Mouse (Mus musculus): Measurements from ENCODE around the gene Gm498. TPM values are rescaled to one million over a fixed set of nuclear protein-coding genes. Genes with fewer than 3 reads are reported as not detected.

The Gm498 gene
- not detected in 2 replicates for polyA plus RNA-seq (2012; rRNA removed)

GRCm38 (mm10) chr7:143866538-143866937 lies at the start of gene Gm498:
Gene Gm498 (plus strand): TSS chr7:143866838.
- Histone ChIP-seq H3K27ac (ENCODE audit: insufficient read depth, low read length) (no peak within 1 kb of the TSS), H3K4me3 (ENCODE audit: insufficient read depth, low read length) (no peak within 1 kb of the TSS), H3K4me1 (ENCODE audit: control insufficient read depth, insufficient read depth, low read length) (no peaks in the 10 kb centered on the region)
- TF ChIP-seq POLR2A (IDR thresholded peaks at IDR 0.05; ENCODE audit: extremely low read depth, insufficient read depth, low read length) (no peak), CTCF (IDR thresholded peaks at IDR 0.05; ENCODE audit: extremely low read depth, insufficient read depth, low read length) (no peak)

GRCm38 (mm10) chr7:143819201-143819600 lies 47.4 kb upstream of the Gm498 start:
- H3K4me3 ChIP-seq (ENCODE audit: insufficient read depth, low read length), result no peak overlapping the region
- no peak for TF ChIP-seq POLR2A (IDR thresholded peaks at IDR 0.05; ENCODE audit: extremely low read depth, insufficient read depth, low read length)
- TF ChIP-seq CTCF (IDR thresholded peaks at IDR 0.05; ENCODE audit: extremely low read depth, insufficient read depth, low read length), result no peak
- peaks cover 4% of the 10 kb centered on the region; the same call in 1 of the 2 replicates for H3K4me1 ChIP-seq (ENCODE audit: control insufficient read depth, insufficient read depth, low read length)
- no peak overlapping the region for H3K27ac ChIP-seq (ENCODE audit: insufficient read depth, low read length)

GRCm38 (mm10) chr7:143821241-143821640 lies 45.4 kb upstream of the Gm498 start:
- Histone ChIP-seq H3K4me1 (ENCODE audit: control insufficient read depth, insufficient read depth, low read length) (peaks cover 4% of the 10 kb centered on the region; the same call in 1 of the 2 replicates), H3K27ac (ENCODE audit: insufficient read depth, low read length) (no peak overlapping the region), H3K4me3 (ENCODE audit: insufficient read depth, low read length) (no peak overlapping the region)
- no peak for TF ChIP-seq CTCF (IDR thresholded peaks at IDR 0.05; ENCODE audit: extremely low read depth, insufficient read depth, low read length)
- TF ChIP-seq POLR2A (IDR thresholded peaks at IDR 0.05; ENCODE audit: extremely low read depth, insufficient read depth, low read length), result no peak

GRCm38 (mm10) chr7:143822375-143823265 lies 44.0 kb upstream of the Gm498 start, which contains the start of the genes Nadsyn1 and Dhcr7:
Gene Nadsyn1 (minus strand): TSS chr7:143822849.
Gene Dhcr7 (plus strand): TSS chr7:143823145.
- Histone ChIP-seq H3K27ac (ENCODE audit: insufficient read depth, low read length) (peak within 1 kb of the TSS; percentile 78), H3K4me3 (ENCODE audit: insufficient read depth, low read length) (peak within 1 kb of the TSS; percentile 73), H3K4me1 (ENCODE audit: control insufficient read depth, insufficient read depth, low read length) (peaks cover 4% of the 10 kb centered on the region; the same call in 1 of the 2 replicates)
- TF ChIP-seq CTCF (IDR thresholded peaks at IDR 0.05; ENCODE audit: extremely low read depth, insufficient read depth, low read length) (no peak), POLR2A (IDR thresholded peaks at IDR 0.05; ENCODE audit: extremely low read depth, insufficient read depth, low read length) (peak; percentile 90)

GRCm38 (mm10) chr7:143823266-143823605 lies 43.4 kb upstream of the Gm498 start:
- TF ChIP-seq POLR2A (IDR thresholded peaks at IDR 0.05; ENCODE audit: extremely low read depth, insufficient read depth, low read length), result no peak
- no peak for TF ChIP-seq CTCF (IDR thresholded peaks at IDR 0.05; ENCODE audit: extremely low read depth, insufficient read depth, low read length)
- peaks cover 4% of the 10 kb centered on the region; the same call in 1 of the 2 replicates for H3K4me1 ChIP-seq (ENCODE audit: control insufficient read depth, insufficient read depth, low read length)
- peak overlapping the region; percentile 78 for H3K27ac ChIP-seq (ENCODE audit: insufficient read depth, low read length)
- peak overlapping the region; percentile 73 for H3K4me3 ChIP-seq (ENCODE audit: insufficient read depth, low read length)

GRCm38 (mm10) chr7:143826985-143827384 lies 39.7 kb upstream of the Gm498 start:
- no peak for TF ChIP-seq POLR2A (IDR thresholded peaks at IDR 0.05; ENCODE audit: extremely low read depth, insufficient read depth, low read length)
- TF ChIP-seq CTCF (IDR thresholded peaks at IDR 0.05; ENCODE audit: extremely low read depth, insufficient read depth, low read length), result no peak
- peaks cover 6% of the 10 kb centered on the region for H3K4me1 ChIP-seq (ENCODE audit: control insufficient read depth, insufficient read depth, low read length)
- no peak overlapping the region for H3K4me3 ChIP-seq (ENCODE audit: insufficient read depth, low read length)
- no peak overlapping the region for H3K27ac ChIP-seq (ENCODE audit: insufficient read depth, low read length)

- Histone ChIP-seq H3K4me1 (ENCODE audit: control insufficient read depth, insufficient read depth, low read length) (peaks cover 7% of the 10 kb centered on the region), H3K27ac (ENCODE audit: insufficient read depth, low read length) (peak overlapping the region; percentile 58), H3K4me3 (ENCODE audit: insufficient read depth, low read length) (peak overlapping the region; percentile 50)
- TF ChIP-seq CTCF (IDR thresholded peaks at IDR 0.05; ENCODE audit: extremely low read depth, insufficient read depth, low read length), result peak; percentile 88
- peak; percentile 95 for TF ChIP-seq POLR2A (IDR thresholded peaks at IDR 0.05; ENCODE audit: extremely low read depth, insufficient read depth, low read length)
These were observed 36.9 kb upstream of the Gm498 start for GRCm38 (mm10) chr7:143829504-143830331.

- no peak for TF ChIP-seq CTCF (IDR thresholded peaks at IDR 0.05; ENCODE audit: extremely low read depth, insufficient read depth, low read length)
- TF ChIP-seq POLR2A (IDR thresholded peaks at IDR 0.05; ENCODE audit: extremely low read depth, insufficient read depth, low read length), result no peak
- H3K4me1 ChIP-seq (ENCODE audit: control insufficient read depth, insufficient read depth, low read length), result peaks cover 12% of the 10 kb centered on the region
- no peak overlapping the region for H3K27ac ChIP-seq (ENCODE audit: insufficient read depth, low read length)
- peak overlapping the region; percentile 50 for H3K4me3 ChIP-seq (ENCODE audit: insufficient read depth, low read length)
These were observed 36.2 kb upstream of the Gm498 start for GRCm38 (mm10) chr7:143830399-143830798.

- no peak overlapping the region; the same call in 1 of the 2 replicates for H3K4me3 ChIP-seq (ENCODE audit: insufficient read depth, low read length)
- no peak overlapping the region for H3K27ac ChIP-seq (ENCODE audit: insufficient read depth, low read length)
- TF ChIP-seq POLR2A (IDR thresholded peaks at IDR 0.05; ENCODE audit: extremely low read depth, insufficient read depth, low read length) (no peak), CTCF (IDR thresholded peaks at IDR 0.05; ENCODE audit: extremely low read depth, insufficient read depth, low read length) (no peak)
- peaks cover 12% of the 10 kb centered on the region for H3K4me1 ChIP-seq (ENCODE audit: control insufficient read depth, insufficient read depth, low read length)
These were observed 34.4 kb upstream of the Gm498 start for GRCm38 (mm10) chr7:143832196-143832595.

All from cortical plate, adult 2 months (tissue).